Mouse (Mus musculus): ENCODE results near the gene Kiss1r.

The Kiss1r gene

GRCm38 (mm10) chr10:79921572-79921971 is 4.8 kb downstream of the Kiss1r start:
- in situ Hi-C loops (cut with MboI, MseI): no loop called here

GRCm38 (mm10) chr10:79924998-79925784 is 8.4 kb downstream of the Kiss1r start:
- in situ Hi-C loops (cut with MboI, MseI): loop anchor here (5.0 kb wide), 1 partner anchor 92 kb away; the partner anchor contains the start of gene Arhgap45

- in situ Hi-C loops (cut with MboI, MseI): loop anchor here (5.0 kb wide), 1 partner anchor 91 kb away; the partner anchor contains the start of gene Arhgap45
These were observed 9.2 kb downstream of the Kiss1r start for GRCm38 (mm10) chr10:79925785-79926490.

GRCm38 (mm10) chr10:79926491-79927323 is 9.9 kb downstream of the Kiss1r start, which contains the start of gene Arid3a:
Arid3a (plus strand) TSS chr10:79927043.
- in situ Hi-C loops (cut with MboI, MseI): loop anchor here (5.0 kb wide), 1 partner anchor 91 kb away; the partner anchor contains the start of gene Arhgap45

- in situ Hi-C loops (cut with MboI, MseI): loop anchor here (5.0 kb wide), 1 partner anchor 90 kb away; the partner anchor contains the start of gene Arhgap45
These were observed 10.7 kb downstream of the Kiss1r start for GRCm38 (mm10) chr10:79927324-79928029.

GRCm38 (mm10) chr10:79928030-79928694 is 11.4 kb downstream of the Kiss1r start:
- in situ Hi-C loops (cut with MboI, MseI): loop anchor here (5.0 kb wide), 1 partner anchor 89 kb away; the partner anchor contains the start of gene Arhgap45

- in situ Hi-C loops (cut with MboI, MseI): loop anchor here (5.0 kb wide), 1 partner anchor 88 kb away; the partner anchor contains the start of gene Arhgap45
These were observed 12.3 kb downstream of the Kiss1r start for GRCm38 (mm10) chr10:79928907-79929701.

GRCm38 (mm10) chr10:79929967-79930825 is 13.4 kb downstream of the Kiss1r start:
- in situ Hi-C loops (cut with MboI, MseI): loop anchor here (5.0 kb wide), 1 partner anchor 87 kb away; the partner anchor contains the start of gene Arhgap45

GRCm38 (mm10) chr10:79930826-79931186 is 14.0 kb downstream of the Kiss1r start:
- in situ Hi-C loops (cut with MboI, MseI): no loop called here

GRCm38 (mm10) chr10:79931797-79932196 is 15.0 kb downstream of the Kiss1r start:
- in situ Hi-C loops (cut with MboI, MseI): no loop called here

- in situ Hi-C loops (cut with MboI, MseI): no loop called here
These were observed 16.0 kb downstream of the Kiss1r start for GRCm38 (mm10) chr10:79932736-79933135.

GRCm38 (mm10) chr10:79933145-79933679 is 16.4 kb downstream of the Kiss1r start:
- in situ Hi-C loops (cut with MboI, MseI): no loop called here

GRCm38 (mm10) chr10:79933861-79934260 is 17.1 kb downstream of the Kiss1r start:
- in situ Hi-C loops (cut with MboI, MseI): no loop called here

GRCm38 (mm10) chr10:79934272-79934721 is 17.5 kb downstream of the Kiss1r start:
- in situ Hi-C loops (cut with MboI, MseI): no loop called here

GRCm38 (mm10) chr10:79934794-79935569 is 18.2 kb downstream of the Kiss1r start:
- in situ Hi-C loops (cut with MboI, MseI): no loop called here

GRCm38 (mm10) chr10:79936284-79936910 is 19.6 kb downstream of the Kiss1r start:
- in situ Hi-C loops (cut with MboI, MseI): no loop called here

Measured in T-helper 1 cell (primary cell).